Mouse (Mus musculus): ENCODE results near the gene Spindoc. TPM values are rescaled to one million over a fixed set of nuclear protein-coding genes. Genes with fewer than 3 reads are reported as not detected.

Gene Spindoc
- polyA plus RNA-seq (2014; fragmentation: Nextera tagmentation; extraction: Ambion mirVana), result 23.2 and 25.3 TPM in 2 replicates

GRCm38 (mm10) chr19:7382903-7383865, at the start of gene Spindoc:
Spindoc (minus strand) TSS chr19:7382994.
- no peaks in the 10 kb centered on the region; the same call in 1 of the 2 replicates for H3K36me3 ChIP-seq (ENCODE audit: control insufficient read depth, insufficient read depth, low read length)
- peak; percentile 98 for ATAC-seq (ENCODE audit: low FRiP score)
- H3K4me1 ChIP-seq (ENCODE audit: control insufficient read depth, insufficient read depth, low read length), result peaks cover 16% of the 10 kb centered on the region
- under 1% methylated on average over 50 of the region's 52 CpGs for WGBS
- H3K9me3 ChIP-seq (ENCODE audit: control insufficient read depth, low read length), result no peaks in the 10 kb centered on the region; the same call in 1 of the 2 replicates
- peak within 1 kb of the TSS; percentile 96 for H3K27ac ChIP-seq (ENCODE audit: low read depth, low read length)
- H3K9ac ChIP-seq (ENCODE audit: low read length), result peak within 1 kb of the TSS; percentile 89
- H3K4me3 ChIP-seq (ENCODE audit: low read depth, low read length), result peak within 1 kb of the TSS; percentile 74
- H3K27me3 ChIP-seq (ENCODE audit: control insufficient read depth, insufficient read depth, low read length), result no peaks in the 10 kb centered on the region
- peak; percentile 100 for DNase-seq (ENCODE audit: low spot score, missing footprints)
- peak within 1 kb of the TSS; percentile 68 for H3K4me2 ChIP-seq

DNA sequence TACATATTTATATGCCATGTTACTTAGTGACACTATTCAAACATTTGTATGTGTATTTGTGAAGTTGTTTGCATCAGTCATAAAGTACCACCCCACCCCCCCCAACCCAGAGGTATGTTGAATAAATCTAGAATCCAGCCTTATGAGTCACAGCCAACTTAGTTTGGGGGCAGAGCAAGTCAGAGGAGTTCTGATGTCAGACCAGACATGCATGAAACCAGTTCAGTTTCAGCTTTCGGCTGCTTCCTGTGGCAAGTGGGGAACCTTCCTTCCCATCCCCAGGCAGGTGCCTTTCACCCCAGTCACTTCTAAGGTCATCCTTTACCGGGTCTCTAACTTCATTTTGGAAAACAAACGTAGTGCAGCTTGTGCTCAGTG, 42.6 kb upstream of the Spindoc start:
- peaks cover 24% of the 10 kb centered on the region for H3K36me3 ChIP-seq (ENCODE audit: control insufficient read depth, insufficient read depth, low read length)
- ATAC-seq (ENCODE audit: low FRiP score) (no peak), DNase-seq (ENCODE audit: low spot score, missing footprints) (peak; percentile 86)
- WGBS, result 63% methylated on average over 3 of the region's 3 CpGs
- no peak overlapping the region for H3K27ac ChIP-seq (ENCODE audit: low read depth, low read length)
- H3K4me2 ChIP-seq, result no peak overlapping the region
- H3K4me3 ChIP-seq (ENCODE audit: low read depth, low read length), result no peak overlapping the region
- H3K9ac ChIP-seq (ENCODE audit: low read length), result no peak overlapping the region
- H3K4me1 ChIP-seq (ENCODE audit: control insufficient read depth, insufficient read depth, low read length), result peaks cover 35% of the 10 kb centered on the region
- H3K27me3 ChIP-seq (ENCODE audit: control insufficient read depth, insufficient read depth, low read length), result no peaks in the 10 kb centered on the region
- no peaks in the 10 kb centered on the region for H3K9me3 ChIP-seq (ENCODE audit: control insufficient read depth, low read length)

DNA sequence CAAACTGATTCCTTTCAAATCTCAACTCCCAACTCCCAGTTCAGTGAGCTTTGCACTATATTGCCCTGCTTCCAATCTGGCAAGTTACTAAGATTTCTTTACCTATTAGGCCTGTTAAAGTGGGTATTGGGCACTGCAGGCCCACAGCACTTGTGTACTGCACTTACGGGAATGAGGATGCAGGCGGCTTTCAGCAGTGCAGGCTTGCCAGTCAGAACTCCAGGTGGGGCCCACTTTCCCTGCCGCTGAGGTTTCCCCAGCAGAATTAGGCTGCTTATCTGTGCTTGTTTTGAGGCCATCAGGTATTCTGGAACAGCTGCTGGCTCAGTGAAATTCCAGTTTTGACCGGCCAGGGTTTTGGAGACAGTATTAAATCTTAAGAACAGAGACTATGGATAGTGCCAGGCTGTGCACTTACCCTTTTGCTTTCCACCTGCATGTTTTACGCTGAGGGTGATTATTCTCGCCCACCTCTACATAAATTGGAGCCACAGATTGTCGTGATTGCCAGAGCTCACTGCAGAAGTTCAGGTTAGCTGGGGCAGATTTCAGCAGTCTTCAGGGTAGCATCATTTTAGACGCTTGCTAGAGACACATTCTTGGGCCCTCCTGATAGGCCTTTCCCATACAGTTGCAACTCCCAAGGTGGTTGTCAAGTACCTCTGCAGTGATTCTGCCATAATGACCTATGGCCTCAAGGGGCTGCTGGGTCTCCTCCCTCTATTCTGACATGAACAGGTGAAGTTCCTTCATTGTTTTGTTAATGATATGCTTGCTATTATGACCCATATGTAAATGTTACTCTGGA, 42.0 kb upstream of the Spindoc start:
- WGBS, result 65% methylated on average over 8 of the region's 8 CpGs
- Histone ChIP-seq H3K27ac (ENCODE audit: low read depth, low read length) (peak overlapping the region; percentile 2; the same call in 1 of the 2 replicates), H3K27me3 (ENCODE audit: control insufficient read depth, insufficient read depth, low read length) (no peaks in the 10 kb centered on the region), H3K9ac (ENCODE audit: low read length) (no peak overlapping the region), H3K4me3 (ENCODE audit: low read depth, low read length) (no peak overlapping the region), H3K4me1 (ENCODE audit: control insufficient read depth, insufficient read depth, low read length) (peaks cover 41% of the 10 kb centered on the region), H3K36me3 (ENCODE audit: control insufficient read depth, insufficient read depth, low read length) (peaks cover 29% of the 10 kb centered on the region), H3K9me3 (ENCODE audit: control insufficient read depth, low read length) (no peaks in the 10 kb centered on the region), H3K4me2 (no peak overlapping the region)
- DNase-seq (ENCODE audit: low spot score, missing footprints), result peak; percentile 90
- no peak for ATAC-seq (ENCODE audit: low FRiP score)

DNA sequence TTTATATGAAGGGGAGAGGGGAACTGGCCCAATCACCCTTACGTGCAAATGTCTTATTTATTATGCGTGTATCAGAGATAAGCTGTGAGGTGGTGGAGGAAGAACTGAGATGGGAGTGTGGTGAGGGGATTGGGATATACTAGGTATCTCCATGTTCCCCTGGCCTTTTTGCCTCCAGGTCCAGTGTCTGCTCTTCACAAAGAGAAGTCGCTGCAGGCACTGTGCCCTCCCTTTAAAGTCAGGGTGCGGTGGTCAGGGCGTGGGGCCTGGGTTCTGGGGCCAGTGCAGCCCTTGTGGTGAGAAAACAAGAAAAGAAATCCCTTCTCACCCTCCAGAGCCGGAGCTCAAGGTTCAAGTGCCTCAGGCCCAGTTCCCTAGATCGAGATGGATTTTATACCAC, 41.3 kb upstream of the Spindoc start:
- Histone ChIP-seq H3K9ac (ENCODE audit: low read length) (no peak overlapping the region), H3K9me3 (ENCODE audit: control insufficient read depth, low read length) (no peaks in the 10 kb centered on the region), H3K4me2 (no peak overlapping the region), H3K36me3 (ENCODE audit: control insufficient read depth, insufficient read depth, low read length) (peaks cover 29% of the 10 kb centered on the region), H3K27ac (ENCODE audit: low read depth, low read length) (0 out of 2 replicates have a peak overlapping the region, but pooled peaks have one; percentile 2), H3K4me3 (ENCODE audit: low read depth, low read length) (no peak overlapping the region), H3K4me1 (ENCODE audit: control insufficient read depth, insufficient read depth, low read length) (peaks cover 48% of the 10 kb centered on the region), H3K27me3 (ENCODE audit: control insufficient read depth, insufficient read depth, low read length) (no peaks in the 10 kb centered on the region)
- DNase-seq (ENCODE audit: low spot score, missing footprints) (peak; percentile 93), ATAC-seq (ENCODE audit: low FRiP score) (no peak)
- WGBS, result 62% methylated on average over 7 of the region's 7 CpGs

GRCm38 (mm10) chr19:7423656-7424030, 40.8 kb upstream of the Spindoc start:
- peak overlapping the region; percentile 75 for H3K4me2 ChIP-seq
- H3K27me3 ChIP-seq (ENCODE audit: control insufficient read depth, insufficient read depth, low read length), result no peaks in the 10 kb centered on the region
- ATAC-seq (ENCODE audit: low FRiP score), result peak; percentile 9
- WGBS, result 18% methylated on average over 16 of the region's 16 CpGs
- H3K9me3 ChIP-seq (ENCODE audit: control insufficient read depth, low read length), result no peaks in the 10 kb centered on the region
- peaks cover 53% of the 10 kb centered on the region for H3K4me1 ChIP-seq (ENCODE audit: control insufficient read depth, insufficient read depth, low read length)
- peak; percentile 95 for DNase-seq (ENCODE audit: low spot score, missing footprints)
- peak overlapping the region; percentile 62 for H3K9ac ChIP-seq (ENCODE audit: low read length)
- H3K27ac ChIP-seq (ENCODE audit: low read depth, low read length), result no peak overlapping the region
- peaks cover 29% of the 10 kb centered on the region for H3K36me3 ChIP-seq (ENCODE audit: control insufficient read depth, insufficient read depth, low read length)
- H3K4me3 ChIP-seq (ENCODE audit: low read depth, low read length), result peak overlapping the region; percentile 14; the same call in 1 of the 2 replicates

GRCm38 (mm10) chr19:7423028-7423655, 40.3 kb upstream of the Spindoc start:
- ATAC-seq (ENCODE audit: low FRiP score) (peak; percentile 36), DNase-seq (ENCODE audit: low spot score, missing footprints) (peak; percentile 96)
- Histone ChIP-seq H3K27ac (ENCODE audit: low read depth, low read length) (peak overlapping the region; percentile 61), H3K9me3 (ENCODE audit: control insufficient read depth, low read length) (no peaks in the 10 kb centered on the region), H3K4me2 (peak overlapping the region; percentile 75), H3K36me3 (ENCODE audit: control insufficient read depth, insufficient read depth, low read length) (peaks cover 24% of the 10 kb centered on the region), H3K27me3 (ENCODE audit: control insufficient read depth, insufficient read depth, low read length) (no peaks in the 10 kb centered on the region), H3K4me3 (ENCODE audit: low read depth, low read length) (peak overlapping the region; percentile 14), H3K9ac (ENCODE audit: low read length) (peak overlapping the region; percentile 62), H3K4me1 (ENCODE audit: control insufficient read depth, insufficient read depth, low read length) (peaks cover 53% of the 10 kb centered on the region)
- WGBS, result 12% methylated on average over 51 of the region's 51 CpGs

DNA sequence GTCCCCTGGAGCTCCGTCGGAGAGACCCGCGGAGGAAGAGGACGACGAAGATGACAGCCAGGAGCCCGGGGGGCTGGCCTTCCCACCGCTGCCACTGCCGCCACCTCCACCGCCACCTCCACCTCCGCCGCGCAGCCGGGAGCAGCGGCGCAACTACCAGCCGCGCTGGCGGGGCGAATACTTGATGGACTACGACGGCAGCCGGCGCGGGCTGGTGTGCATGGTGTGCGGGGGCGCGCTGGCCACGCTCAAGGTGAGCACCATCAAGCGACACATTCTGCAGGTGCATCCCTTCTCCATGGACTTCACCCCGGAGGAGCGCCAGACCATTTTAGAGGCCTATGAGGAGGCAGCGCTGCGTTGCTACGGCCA, 39.8 kb upstream of the Spindoc start:
- DNase-seq (ENCODE audit: low spot score, missing footprints) (no peak), ATAC-seq (ENCODE audit: low FRiP score) (peak; percentile 1; the same call in 1 of the 2 replicates)
- H3K9me3 ChIP-seq (ENCODE audit: control insufficient read depth, low read length), result no peaks in the 10 kb centered on the region
- H3K27ac ChIP-seq (ENCODE audit: low read depth, low read length), result peak overlapping the region; percentile 61
- peaks cover 53% of the 10 kb centered on the region for H3K4me1 ChIP-seq (ENCODE audit: control insufficient read depth, insufficient read depth, low read length)
- peak overlapping the region; percentile 62 for H3K9ac ChIP-seq (ENCODE audit: low read length)
- H3K4me3 ChIP-seq (ENCODE audit: low read depth, low read length), result peak overlapping the region; percentile 14
- 3% methylated on average over 35 of the region's 35 CpGs for WGBS
- H3K36me3 ChIP-seq (ENCODE audit: control insufficient read depth, insufficient read depth, low read length), result peaks cover 20% of the 10 kb centered on the region
- H3K27me3 ChIP-seq (ENCODE audit: control insufficient read depth, insufficient read depth, low read length), result no peaks in the 10 kb centered on the region
- H3K4me2 ChIP-seq, result peak overlapping the region; percentile 75

DNA sequence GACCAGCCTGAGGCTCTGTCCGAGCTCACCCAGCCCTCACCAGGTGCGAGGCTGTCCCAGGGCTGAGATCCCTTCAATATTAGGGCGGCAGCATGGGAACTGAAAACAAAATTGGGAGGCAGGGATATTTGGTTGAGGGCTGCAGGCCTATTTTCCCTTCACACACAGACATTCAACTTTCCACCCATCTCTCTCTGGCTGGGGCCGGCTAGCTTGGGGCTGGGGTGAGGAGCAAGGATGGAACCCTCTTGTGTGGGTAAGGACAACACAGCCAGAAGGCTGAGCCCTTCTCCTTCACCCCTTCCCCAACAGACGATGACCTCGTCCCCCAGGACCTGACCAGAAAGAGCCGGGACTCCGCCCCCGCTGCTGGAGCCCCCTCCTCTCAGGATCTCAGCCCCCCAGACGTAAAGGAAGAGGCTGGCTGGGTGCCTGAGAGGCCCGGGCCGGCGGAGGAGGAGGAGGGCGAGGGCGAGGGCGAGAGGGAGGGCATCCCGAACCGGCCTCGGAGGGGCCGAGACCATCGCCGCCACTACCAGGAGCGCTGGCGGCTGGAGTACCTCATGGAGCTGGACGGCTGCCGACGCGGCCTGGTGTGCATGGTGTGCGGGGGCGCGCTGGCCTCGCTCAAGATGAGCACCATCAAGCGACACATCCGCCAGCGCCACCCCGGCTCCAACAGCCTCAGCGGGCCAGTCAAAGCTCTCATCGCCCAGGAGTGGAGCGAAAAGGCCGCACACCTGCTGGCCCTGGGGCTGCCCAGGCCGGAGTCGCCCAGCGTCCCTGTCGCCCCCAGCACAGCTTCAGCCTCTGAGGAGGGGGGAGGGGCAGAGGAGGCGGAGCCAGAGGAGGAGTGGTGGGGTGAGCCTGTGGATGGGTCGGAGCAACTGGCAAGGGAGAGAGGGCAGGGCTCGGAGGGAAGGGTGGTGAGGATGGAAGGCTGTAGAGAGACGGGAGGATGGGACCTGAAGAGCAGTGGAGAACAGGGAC, 39.1 kb upstream of the Spindoc start:
- peaks cover 20% of the 10 kb centered on the region for H3K36me3 ChIP-seq (ENCODE audit: control insufficient read depth, insufficient read depth, low read length)
- no peaks in the 10 kb centered on the region for H3K9me3 ChIP-seq (ENCODE audit: control insufficient read depth, low read length)
- WGBS, result 6% methylated on average over 43 of the region's 48 CpGs
- H3K27ac ChIP-seq (ENCODE audit: low read depth, low read length), result peak overlapping the region; percentile 61
- H3K4me3 ChIP-seq (ENCODE audit: low read depth, low read length), result peak overlapping the region; percentile 14
- DNase-seq (ENCODE audit: low spot score, missing footprints), result peak; percentile 98
- H3K9ac ChIP-seq (ENCODE audit: low read length), result peak overlapping the region; percentile 62
- peak overlapping the region; percentile 75 for H3K4me2 ChIP-seq
- peaks cover 53% of the 10 kb centered on the region for H3K4me1 ChIP-seq (ENCODE audit: control insufficient read depth, insufficient read depth, low read length)
- H3K27me3 ChIP-seq (ENCODE audit: control insufficient read depth, insufficient read depth, low read length), result no peaks in the 10 kb centered on the region
- ATAC-seq (ENCODE audit: low FRiP score), result peak; percentile 63

Data from midbrain, embryonic 11.5 days (tissue).